Mouse (Mus musculus): ENCODE measurements around the gene Purb.
A peak's percentile ranks its signal among the peaks of the same experiment; 100 is the strongest.

The Purb gene

GRCm38 (mm10) chr11:6475867-6476484 is at the start of gene Purb:
Gene Purb (minus strand): TSS chr11:6475917.
- DNase-seq (ENCODE audit: low spot score) = peak; percentile 92

GRCm38 (mm10) chr11:6525241-6525640 is 49.5 kb upstream of the Purb start:
- DNase-seq (ENCODE audit: low spot score) = no peak

DNA sequence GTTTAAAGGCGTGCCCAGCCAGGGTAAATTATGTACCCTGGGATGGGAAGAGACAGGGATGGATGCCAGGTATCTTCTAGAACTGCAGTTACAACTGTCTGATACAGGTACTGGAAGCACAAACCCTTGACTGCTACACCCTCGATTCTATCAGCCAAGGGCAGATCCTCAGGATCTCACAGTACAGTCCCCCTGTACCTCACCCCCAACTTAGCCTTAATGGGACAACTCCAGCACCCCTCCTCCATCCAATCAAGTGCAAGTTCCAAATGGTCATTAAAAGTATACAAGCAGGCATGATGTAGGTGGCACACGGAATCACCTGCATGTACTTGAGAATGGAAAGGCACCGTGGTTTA is 49.1 kb upstream of the Purb start:
- DNase-seq (ENCODE audit: low spot score) = no peak

DNA sequence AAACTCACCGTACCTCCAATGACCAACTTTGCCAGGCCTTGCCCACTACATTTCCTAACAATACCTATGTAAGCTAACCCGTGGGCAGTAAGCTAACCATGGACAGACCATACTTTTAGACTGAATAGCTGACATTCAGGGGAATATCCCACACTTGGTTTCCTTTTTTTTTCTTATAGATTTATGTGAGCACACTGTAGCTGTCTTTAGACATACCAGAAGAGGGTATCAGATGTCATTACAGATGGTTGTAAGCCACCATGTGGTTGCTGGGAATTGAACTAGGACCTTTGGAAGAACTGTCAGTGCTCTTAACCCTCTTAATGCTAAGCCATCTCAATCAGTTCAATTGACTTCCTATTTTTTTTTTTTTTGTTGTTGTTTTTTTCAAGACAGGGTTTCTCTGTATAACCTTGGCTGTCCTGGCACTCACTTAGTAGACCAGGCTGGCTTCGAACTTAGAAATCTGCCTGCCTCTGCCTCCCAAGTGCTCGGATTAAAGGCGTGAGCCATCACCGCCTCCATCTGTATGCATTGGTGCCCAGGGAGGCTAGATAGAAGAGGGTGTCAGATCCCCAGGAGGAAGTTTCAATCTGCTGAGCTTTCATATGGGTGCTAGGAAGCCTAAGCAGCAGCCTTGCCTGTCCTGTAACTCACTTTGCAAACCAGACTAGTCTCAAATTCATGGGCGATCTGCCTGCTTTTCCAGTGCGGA is 48.6 kb upstream of the Purb start:
- DNase-seq (ENCODE audit: low spot score) = no peak

DNA sequence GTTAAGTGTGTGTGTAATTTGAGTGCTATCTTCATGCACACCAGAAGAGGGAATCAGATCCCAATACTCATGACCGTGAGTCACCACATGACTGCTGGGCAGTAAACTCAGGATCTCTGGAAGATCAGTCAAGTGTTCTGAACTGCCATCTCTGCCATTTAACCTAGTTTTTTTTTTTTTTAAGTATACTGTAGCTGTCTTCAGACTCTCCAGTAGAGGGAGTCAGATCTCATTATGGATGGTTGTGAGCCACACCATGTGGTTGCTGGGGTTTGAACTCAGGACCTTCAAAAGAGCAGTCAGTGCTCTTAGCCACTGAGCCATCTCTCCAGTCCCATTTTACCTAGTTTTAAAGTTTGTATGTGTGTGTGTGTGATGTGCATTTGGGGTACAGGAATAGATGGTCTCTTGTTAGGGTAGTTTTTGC is 48.0 kb upstream of the Purb start:
- no peak for DNase-seq (ENCODE audit: low spot score)

DNA sequence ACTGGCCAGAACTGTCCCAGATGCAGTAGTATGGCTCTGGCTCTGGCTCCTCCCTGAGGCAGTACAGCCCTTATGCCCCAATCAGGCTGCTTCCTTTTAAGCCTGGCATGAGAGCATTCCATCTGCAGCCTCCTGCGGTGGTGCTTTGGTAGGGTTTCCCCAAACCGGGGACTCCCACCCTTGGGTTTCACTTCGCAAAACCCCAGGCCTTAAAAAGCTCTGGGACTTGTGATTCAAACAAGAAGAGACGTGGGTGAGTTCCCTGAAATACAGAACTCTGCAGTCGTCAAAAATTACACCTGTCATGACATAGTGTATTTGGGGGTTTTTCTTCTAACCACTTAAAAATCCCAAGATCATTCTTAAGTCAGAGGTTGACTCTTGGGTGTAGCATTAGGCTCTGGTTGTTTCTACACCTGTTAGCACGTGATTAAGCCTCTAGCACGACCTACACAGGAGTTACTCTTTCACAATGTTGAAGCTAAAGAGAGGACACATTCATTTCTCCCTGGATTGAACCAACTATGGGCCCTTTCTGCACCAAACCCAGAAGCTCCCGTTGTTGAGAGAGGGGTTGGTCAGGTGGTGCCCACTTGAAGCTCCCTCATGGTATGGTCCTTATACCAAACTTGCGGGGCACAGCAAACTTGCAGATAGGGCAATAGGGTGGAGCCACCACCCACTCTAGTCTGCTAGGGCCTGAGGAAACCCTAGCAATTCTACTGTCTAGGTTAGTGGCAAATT is 47.2 kb upstream of the Purb start:
- no peak for DNase-seq (ENCODE audit: low spot score)

DNA sequence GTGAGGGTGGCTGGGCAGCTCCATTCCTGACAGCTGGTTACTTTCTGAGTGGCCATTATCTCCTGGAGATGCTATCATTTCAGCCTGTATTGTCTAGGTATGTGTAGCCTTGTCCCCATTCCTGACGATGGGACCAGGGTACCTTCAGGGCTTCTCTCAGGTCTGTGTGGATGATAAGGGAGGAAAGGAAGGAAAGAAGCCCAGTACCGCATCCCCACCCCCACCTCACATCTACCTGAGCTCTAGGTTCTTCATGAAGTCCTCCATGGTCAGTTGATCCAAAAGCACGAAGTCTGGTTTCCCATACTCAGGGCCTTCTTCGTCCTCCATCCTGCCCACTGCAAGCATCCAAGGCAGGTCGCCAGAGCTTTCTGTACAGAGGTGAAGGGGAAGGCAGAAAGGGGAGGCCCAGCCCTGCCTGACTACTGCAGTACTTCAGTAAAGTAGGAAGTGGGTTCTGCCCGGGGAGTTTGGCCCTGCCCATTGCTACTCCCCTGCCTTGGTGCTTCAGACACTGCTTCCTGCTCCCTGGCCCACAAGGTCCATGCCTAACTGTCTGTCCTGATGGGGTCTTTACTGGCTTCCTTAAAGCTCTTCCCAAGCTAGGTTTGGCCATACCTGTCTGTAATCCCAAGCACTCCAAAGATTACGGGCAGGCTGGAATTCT is 44.9 kb upstream of the Purb start, which contains the start of gene Myo1g:
Myo1g (minus strand) TSS at position 459 of the 667 bp plus-strand sequence.
- DNase-seq (ENCODE audit: low spot score) = no peak

GRCm38 (mm10) chr11:6519491-6520033 is 43.8 kb upstream of the Purb start:
- no peak for DNase-seq (ENCODE audit: low spot score)

DNA sequence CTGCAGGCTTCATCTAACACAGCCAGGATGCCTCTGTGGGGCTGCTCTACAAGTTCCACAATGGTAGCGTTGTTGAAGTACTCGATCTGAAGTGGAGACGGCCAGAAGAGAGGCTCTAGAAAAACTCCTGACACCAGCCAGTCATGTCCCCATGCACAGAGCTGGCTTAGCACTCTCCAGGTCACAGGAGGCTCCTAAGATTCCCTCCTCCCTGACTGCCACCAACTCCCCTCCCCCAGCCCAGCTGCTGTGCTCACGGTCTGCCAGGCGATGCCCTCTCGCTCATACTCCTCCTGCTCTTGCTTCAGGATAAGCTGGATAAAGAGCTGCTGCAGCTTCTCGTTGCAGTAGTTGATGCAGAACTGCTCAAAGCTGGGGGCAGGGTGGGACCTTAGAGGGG is 39.1 kb upstream of the Purb start:
- DNase-seq (ENCODE audit: low spot score) = no peak

DNA sequence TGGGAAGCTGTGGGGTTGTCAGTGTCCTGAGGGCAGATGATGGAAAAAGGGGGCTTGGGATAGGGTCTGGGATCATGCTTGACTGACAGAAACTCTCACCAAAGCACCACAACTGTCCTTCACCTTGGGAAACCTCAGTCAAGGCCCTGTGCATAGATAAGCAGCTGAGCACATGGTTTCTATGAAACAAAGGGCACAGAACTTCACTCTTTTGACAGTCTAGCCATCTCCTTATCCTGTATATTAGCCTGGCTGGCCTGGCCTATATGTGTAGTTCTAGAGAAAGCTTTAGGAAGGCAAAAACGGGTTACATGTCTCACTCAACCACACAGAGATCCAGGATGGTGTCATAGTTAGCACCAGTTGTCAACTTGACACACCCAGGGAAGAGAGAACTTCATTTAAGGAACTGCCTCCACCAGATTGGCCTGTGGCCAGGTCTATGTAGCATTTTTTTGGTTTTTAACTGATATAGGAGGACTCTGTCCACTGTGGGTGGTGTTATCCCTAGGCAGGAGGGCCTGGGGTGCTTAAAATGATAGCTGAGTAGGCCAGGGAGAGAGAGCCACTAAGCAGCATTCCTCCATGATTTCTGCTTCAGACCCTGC is 32.7 kb upstream of the Purb start:
- no peak for DNase-seq (ENCODE audit: low spot score)

GRCm38 (mm10) chr11:6506516-6506915 is 30.8 kb upstream of the Purb start:
- peak; percentile 61 for DNase-seq (ENCODE audit: low spot score)

DNA sequence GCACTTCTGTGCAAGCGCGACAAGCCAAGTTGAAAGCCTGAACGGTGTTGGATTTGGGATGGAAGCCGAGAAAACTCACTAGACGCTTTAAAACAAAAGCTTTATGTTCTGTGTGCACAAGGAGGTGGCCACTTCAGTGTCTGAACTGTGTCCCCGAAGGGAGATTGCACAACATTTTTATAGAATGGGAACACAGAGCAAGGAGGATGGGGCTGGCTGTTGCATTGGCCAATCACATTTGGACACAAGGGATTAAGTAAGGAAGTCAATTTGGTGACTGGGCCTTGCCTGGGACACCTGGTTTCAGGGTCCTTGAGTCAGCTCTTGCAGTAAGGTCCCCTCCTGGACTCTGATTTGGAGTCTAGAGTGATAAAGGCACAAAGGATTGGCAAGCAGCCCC is 29.0 kb upstream of the Purb start:
- peak; percentile 22 for DNase-seq (ENCODE audit: low spot score)

DNA sequence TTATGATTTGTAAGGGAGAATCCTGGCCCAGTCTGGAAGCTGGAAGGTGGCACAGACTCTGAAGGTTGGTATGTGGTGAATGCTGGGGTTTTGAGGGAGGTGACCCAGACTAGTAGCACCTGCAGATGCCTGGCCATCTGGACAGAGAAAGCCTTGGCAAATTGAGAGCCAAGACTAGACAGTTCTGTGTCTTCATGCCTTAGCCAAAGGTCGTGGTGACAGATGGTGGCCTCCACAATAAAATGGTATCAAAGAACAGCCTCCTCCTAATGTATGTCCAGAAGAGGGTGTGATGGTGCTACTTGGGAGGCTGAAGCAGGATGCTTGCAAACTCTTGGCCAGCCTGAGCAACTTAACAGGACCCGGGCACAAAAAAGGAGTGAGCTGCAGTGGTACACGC is 28.5 kb upstream of the Purb start:
- no peak for DNase-seq (ENCODE audit: low spot score)

- DNase-seq (ENCODE audit: low spot score) = no peak
Observed at GRCm38 (mm10) chr11:6502506-6502905, 26.8 kb upstream of the Purb start.

GRCm38 (mm10) chr11:6497311-6497948 is 21.7 kb upstream of the Purb start:
- DNase-seq (ENCODE audit: low spot score) = no peak

DNA sequence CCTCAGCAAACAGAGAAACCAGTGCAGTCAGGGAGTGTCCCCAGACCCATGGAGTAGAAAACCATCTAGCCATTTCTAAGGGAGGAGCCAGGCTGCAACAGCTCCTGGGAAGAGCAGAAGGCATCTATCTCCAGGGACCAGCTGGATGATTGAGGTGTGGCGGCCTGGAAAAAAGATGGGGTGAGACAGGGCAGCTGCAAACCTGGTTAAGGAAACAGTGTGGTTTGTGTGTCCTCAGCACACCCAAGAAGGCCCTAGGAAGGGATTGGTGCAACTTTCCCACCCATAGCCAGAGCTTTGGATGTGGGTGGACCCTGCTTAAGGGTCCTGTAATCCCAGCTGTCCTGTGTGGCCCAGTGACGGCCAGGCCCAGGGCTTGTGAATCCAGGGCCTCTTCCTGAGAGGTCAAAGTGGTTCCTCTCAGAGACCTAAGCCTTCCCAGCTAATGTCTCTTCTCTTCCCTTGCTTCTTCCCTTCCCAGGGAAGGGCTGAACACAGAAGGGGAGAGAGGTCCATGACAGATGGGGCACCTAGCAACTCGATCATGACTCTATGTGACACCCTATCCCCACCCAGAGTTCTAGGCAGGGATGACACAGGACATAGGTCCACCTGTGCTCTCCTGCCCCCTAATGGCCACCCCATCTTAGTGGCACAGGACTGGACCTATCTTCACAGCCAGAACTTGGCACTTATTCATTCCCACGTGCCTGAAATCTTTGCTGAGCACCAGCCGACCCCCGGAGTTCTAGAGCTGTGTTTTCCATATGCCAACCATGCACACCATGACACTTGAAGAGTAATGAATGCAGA is 14.2 kb upstream of the Purb start:
- DNase-seq (ENCODE audit: low spot score) = peak; percentile 46

GRCm38 (mm10) chr11:6489257-6489656 is 13.5 kb upstream of the Purb start:
- no peak for DNase-seq (ENCODE audit: low spot score)

DNA sequence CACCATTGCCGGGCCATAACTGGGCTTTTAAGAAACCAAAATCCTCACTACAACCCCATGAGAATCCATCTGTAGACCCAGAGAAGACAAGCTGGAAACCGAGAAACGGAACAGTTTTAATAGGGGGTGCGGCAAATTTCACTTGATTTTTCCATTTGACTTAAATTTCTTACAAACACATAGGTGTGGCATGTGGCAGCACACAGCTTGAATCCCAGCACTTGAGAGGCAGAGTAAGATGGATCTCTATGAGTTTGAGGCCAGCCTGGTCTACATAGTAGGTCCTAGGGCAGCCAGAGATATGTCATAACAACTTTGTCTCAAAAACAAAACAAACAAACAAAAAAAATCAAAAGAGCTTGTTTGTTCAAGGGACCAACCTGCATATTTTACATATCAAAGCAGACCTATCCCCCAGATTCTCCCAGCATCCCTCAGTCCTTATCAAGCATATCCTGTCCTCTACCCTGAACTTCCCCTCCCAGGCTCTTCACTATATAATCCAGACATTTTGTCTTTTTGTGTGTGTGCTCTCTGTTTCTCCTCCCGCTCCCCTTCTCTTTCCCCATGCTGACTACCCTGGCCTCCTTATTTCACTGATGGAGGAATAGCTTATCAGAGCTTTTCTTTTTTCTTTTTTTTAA is 12.4 kb upstream of the Purb start:
- no peak for DNase-seq (ENCODE audit: low spot score)

- no peak for DNase-seq (ENCODE audit: low spot score)
Observed at GRCm38 (mm10) chr11:6487496-6487895, 11.8 kb upstream of the Purb start.

DNA sequence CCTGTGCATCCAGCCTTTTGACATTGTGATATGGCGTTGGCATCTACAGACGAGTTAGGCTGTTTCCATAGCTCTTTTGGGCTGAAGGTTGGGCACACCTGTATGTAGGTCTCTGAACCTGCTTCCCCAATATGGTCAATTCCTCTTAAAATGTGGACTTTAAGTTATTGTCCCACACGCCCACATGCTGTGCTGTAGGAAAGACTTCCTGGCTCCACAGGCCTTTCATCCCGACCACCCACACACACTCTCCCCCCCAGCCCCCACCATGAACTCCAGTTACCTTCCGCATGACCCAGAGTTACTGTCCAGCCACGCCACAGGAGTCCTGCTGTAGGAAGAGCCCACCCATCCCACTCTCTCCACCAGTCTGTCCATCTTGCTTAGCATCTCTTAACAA is 11.2 kb upstream of the Purb start:
- no peak for DNase-seq (ENCODE audit: low spot score)

All from urinary bladder, postnatal 14 days (tissue).